Mouse (Mus musculus): ENCODE results near the gene Bub1b. TPM values are rescaled to one million over a fixed set of nuclear protein-coding genes. Genes with fewer than 3 reads are reported as not detected.

The Bub1b gene
- polyA plus RNA-seq, 1 experiment, result not detected

DNA sequence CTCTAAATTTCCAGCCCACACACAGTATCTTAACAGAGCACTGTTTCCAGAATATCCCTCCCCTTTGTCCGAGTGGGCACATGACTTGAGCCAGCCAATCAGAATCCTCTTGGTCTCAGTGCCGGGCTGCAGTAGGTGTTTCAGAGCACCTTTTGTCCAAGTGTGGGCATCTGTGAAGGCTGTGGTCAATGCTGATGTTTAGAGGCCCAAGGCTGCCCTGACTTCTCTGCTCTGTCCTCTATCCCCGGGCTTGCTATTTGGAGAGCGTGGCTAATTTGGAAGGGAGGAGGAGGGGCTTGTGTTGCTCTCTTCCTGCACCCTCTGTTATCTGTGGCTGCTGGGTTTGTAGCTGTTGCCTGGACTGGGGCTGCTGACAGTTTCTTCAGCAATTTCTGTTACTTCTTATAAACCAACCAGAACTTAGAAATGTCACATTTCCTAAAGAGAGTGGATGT is 62.0 kb downstream of the Bub1b start:
- H3K4me1 ChIP-seq (ENCODE audit: control insufficient read depth, insufficient read depth, low read length), result peaks cover 33% of the 10 kb centered on the region
- peak overlapping the region; percentile 57 for H3K4me3 ChIP-seq (ENCODE audit: insufficient read depth, low read depth, low read length)
- TF ChIP-seq POLR2A (IDR thresholded peaks at IDR 0.05; ENCODE audit: insufficient read depth, low read depth, low read length), result no peak
- TF ChIP-seq CTCF (IDR thresholded peaks at IDR 0.05; ENCODE audit: insufficient read depth, low read depth, low read length), result no peak
- 0 out of 2 replicates have a peak overlapping the region, but pooled peaks have one; percentile 42 for H3K27ac ChIP-seq (ENCODE audit: insufficient read depth, low read depth, low read length)
- 2% methylated on average over 4 of the region's 4 CpGs for WGBS

DNA sequence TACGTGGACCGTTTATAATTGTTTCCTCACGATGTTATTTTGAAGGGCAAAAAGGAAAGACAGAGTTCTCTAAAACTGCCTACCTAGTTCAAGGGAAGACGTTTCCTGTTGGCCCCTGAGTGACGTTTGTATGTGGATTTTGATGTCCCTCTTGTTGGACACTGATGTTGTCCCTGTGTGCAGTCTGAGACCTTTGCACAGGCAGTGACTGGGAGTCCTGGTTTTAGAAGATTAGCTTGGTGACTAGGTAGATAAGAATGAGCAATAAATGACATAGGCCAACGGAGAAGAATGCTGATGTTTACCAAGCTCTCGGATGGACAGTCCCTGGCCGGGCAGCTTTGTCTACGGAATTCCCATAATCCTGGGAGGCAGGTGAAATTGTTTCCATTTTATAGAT is 63.9 kb downstream of the Bub1b start:
- no peak for TF ChIP-seq CTCF (IDR thresholded peaks at IDR 0.05; ENCODE audit: insufficient read depth, low read depth, low read length)
- no peak for TF ChIP-seq POLR2A (IDR thresholded peaks at IDR 0.05; ENCODE audit: insufficient read depth, low read depth, low read length)
- WGBS, result 93% methylated on average over 9 of the region's 9 CpGs

DNA sequence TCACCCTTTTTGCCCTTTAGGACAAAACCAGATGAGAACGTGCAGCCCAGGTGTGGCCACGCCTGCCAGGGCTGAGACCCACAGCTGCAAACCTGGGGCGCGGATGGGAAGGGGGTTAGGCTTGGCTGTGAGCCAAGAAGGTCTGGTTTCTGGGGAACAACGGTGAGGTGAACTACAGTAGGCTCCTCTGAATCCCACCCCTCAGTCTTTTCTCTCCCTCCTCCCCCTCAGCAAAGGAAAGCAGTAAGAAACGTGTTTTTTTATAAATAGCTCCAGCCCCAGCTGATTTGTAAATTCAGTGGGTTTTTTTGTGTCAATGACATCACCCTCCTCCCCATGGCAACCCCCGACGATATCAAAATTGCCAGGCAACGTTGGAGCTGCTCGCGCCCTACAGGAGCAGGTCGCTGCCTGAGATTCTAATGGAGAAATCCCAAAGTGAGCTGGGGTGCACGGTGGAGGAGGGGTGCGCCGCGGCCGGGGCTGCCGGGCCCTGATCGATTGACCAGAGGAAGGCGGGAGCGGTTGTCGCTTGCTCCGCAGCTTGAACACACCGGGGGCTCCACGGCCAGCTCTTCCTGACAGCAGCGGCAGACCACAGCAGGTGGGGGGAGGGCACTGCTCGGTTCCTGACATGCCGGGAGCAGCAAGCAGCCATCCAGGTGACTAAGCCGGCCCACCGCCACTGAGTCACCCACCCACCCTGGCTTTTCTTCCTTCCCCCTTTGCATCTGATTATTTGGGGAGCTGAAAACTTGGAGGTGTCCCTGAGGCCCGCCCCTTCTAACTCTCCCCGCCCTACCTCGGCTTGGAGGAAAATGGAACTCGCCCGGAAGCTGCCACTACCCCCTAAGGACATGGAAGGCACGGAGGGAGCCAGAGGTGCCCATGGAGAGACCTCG is 65.1 kb downstream of the Bub1b start, which contains the start of gene Pak6:
Gene Pak6, plus strand, starts transcription at position 402 of the 902 bp plus-strand sequence.
- peaks cover 35% of the 10 kb centered on the region for H3K4me1 ChIP-seq (ENCODE audit: control insufficient read depth, insufficient read depth, low read length)
- 2% methylated on average over 37 of the region's 37 CpGs for WGBS
- H3K4me3 ChIP-seq (ENCODE audit: insufficient read depth, low read depth, low read length), result peak within 1 kb of the TSS; percentile 65
- H3K27ac ChIP-seq (ENCODE audit: insufficient read depth, low read depth, low read length), result peak within 1 kb of the TSS; percentile 35; the same call in 1 of the 2 replicates
- TF ChIP-seq CTCF (IDR thresholded peaks at IDR 0.05; ENCODE audit: insufficient read depth, low read depth, low read length), result no peak
- TF ChIP-seq POLR2A (IDR thresholded peaks at IDR 0.05; ENCODE audit: insufficient read depth, low read depth, low read length), result no peak

More for the DNA sequence above, 63.9 kb downstream of the Bub1b start:
- H3K4me1 ChIP-seq (ENCODE audit: control insufficient read depth, insufficient read depth, low read length), result peaks cover 37% of the 10 kb centered on the region
- H3K4me3 ChIP-seq (ENCODE audit: insufficient read depth, low read depth, low read length), result no peak overlapping the region
- H3K27ac ChIP-seq (ENCODE audit: insufficient read depth, low read depth, low read length), result no peak overlapping the region

- WGBS, result 29% methylated on average over 19 of the region's 19 CpGs
- Histone ChIP-seq H3K4me3 (ENCODE audit: insufficient read depth, low read depth, low read length) (peak overlapping the region; percentile 65), H3K27ac (ENCODE audit: insufficient read depth, low read depth, low read length) (peak overlapping the region; percentile 35; the same call in 1 of the 2 replicates), H3K4me1 (ENCODE audit: control insufficient read depth, insufficient read depth, low read length) (peaks cover 35% of the 10 kb centered on the region)
- TF ChIP-seq POLR2A (IDR thresholded peaks at IDR 0.05; ENCODE audit: insufficient read depth, low read depth, low read length) (no peak), CTCF (IDR thresholded peaks at IDR 0.05; ENCODE audit: insufficient read depth, low read depth, low read length) (no peak)
Observed at GRCm38 (mm10) chr2:118663804-118664766, 66.1 kb downstream of the Bub1b start.

GRCm38 (mm10) chr2:118664975-118665516 is 67.0 kb downstream of the Bub1b start:
- Histone ChIP-seq H3K4me1 (ENCODE audit: control insufficient read depth, insufficient read depth, low read length) (peaks cover 32% of the 10 kb centered on the region), H3K4me3 (ENCODE audit: insufficient read depth, low read depth, low read length) (no peak overlapping the region), H3K27ac (ENCODE audit: insufficient read depth, low read depth, low read length) (no peak overlapping the region)
- 71% methylated on average over 3 of the region's 3 CpGs for WGBS
- TF ChIP-seq POLR2A (IDR thresholded peaks at IDR 0.05; ENCODE audit: insufficient read depth, low read depth, low read length) (no peak), CTCF (IDR thresholded peaks at IDR 0.05; ENCODE audit: insufficient read depth, low read depth, low read length) (no peak)

GRCm38 (mm10) chr2:118665616-118666015 is 67.6 kb downstream of the Bub1b start:
- Histone ChIP-seq H3K4me3 (ENCODE audit: insufficient read depth, low read depth, low read length) (no peak overlapping the region), H3K27ac (ENCODE audit: insufficient read depth, low read depth, low read length) (no peak overlapping the region), H3K4me1 (ENCODE audit: control insufficient read depth, insufficient read depth, low read length) (peaks cover 30% of the 10 kb centered on the region)
- 91% methylated on average over 4 of the region's 4 CpGs for WGBS
- TF ChIP-seq CTCF (IDR thresholded peaks at IDR 0.05; ENCODE audit: insufficient read depth, low read depth, low read length) (no peak), POLR2A (IDR thresholded peaks at IDR 0.05; ENCODE audit: insufficient read depth, low read depth, low read length) (no peak)

- WGBS, result 73% methylated on average over 5 of the region's 5 CpGs
- Histone ChIP-seq H3K4me1 (ENCODE audit: control insufficient read depth, insufficient read depth, low read length) (peaks cover 30% of the 10 kb centered on the region), H3K27ac (ENCODE audit: insufficient read depth, low read depth, low read length) (no peak overlapping the region), H3K4me3 (ENCODE audit: insufficient read depth, low read depth, low read length) (no peak overlapping the region)
- no peak for TF ChIP-seq POLR2A (IDR thresholded peaks at IDR 0.05; ENCODE audit: insufficient read depth, low read depth, low read length)
- no peak for TF ChIP-seq CTCF (IDR thresholded peaks at IDR 0.05; ENCODE audit: insufficient read depth, low read depth, low read length)
Observed at GRCm38 (mm10) chr2:118667181-118667580, 69.2 kb downstream of the Bub1b start.

GRCm38 (mm10) chr2:118669245-118669644 is 71.2 kb downstream of the Bub1b start:
- TF ChIP-seq POLR2A (IDR thresholded peaks at IDR 0.05; ENCODE audit: insufficient read depth, low read depth, low read length) (no peak), CTCF (IDR thresholded peaks at IDR 0.05; ENCODE audit: insufficient read depth, low read depth, low read length) (no peak)
- H3K27ac ChIP-seq (ENCODE audit: insufficient read depth, low read depth, low read length), result no peak overlapping the region
- peaks cover 20% of the 10 kb centered on the region for H3K4me1 ChIP-seq (ENCODE audit: control insufficient read depth, insufficient read depth, low read length)
- WGBS, result 72% methylated on average over 6 of the region's 6 CpGs
- no peak overlapping the region for H3K4me3 ChIP-seq (ENCODE audit: insufficient read depth, low read depth, low read length)

All from olfactory bulb, adult 2 months (tissue).